Mouse (Mus musculus) small intestine, adult 2 months (tissue): ENCODE measurements around the gene Osbpl3.

Experiments
- CTCF ChIP-seq: fragments of 200-500 bp; IDR thresholded peaks from 2 replicates; pipeline ENCODE4 v1.5.1; 2012; ENCODE audit warnings: low read depth, mild to moderate bottlenecking, control low read depth, inconsistent platforms, low read length, moderate library complexity, mixed read lengths; ENCODE audit not compliant: insufficient replicate concordance, insufficient read length; ENCODE audit errors: extremely low read depth
- POLR2A ChIP-seq: fragments of 200-500 bp; IDR thresholded peaks from 2 replicates; pipeline ENCODE4 v1.6.1; 2012; ENCODE audit warnings: low read depth, mild to moderate bottlenecking, control low read depth, inconsistent platforms, low read length, moderate library complexity

DNA sequence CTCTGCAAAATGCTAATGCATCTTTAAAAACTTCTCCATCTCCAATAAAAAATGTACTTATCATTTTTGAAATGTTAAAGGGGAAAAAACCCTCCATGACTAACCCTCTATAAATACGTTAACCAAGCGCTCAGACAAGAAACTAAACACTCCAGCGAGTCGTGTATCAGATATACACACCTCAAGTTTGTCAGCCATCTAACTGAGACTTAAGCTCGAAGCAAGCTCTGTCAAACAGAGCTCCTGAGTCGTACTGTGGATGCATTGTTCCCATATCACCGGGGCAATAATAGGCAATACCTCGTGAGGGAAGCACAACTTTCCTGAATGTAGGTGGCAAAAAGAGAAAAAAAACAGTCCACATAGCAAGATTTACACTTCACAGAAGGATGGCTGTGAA lies 73.8 kb downstream of the Osbpl3 start:
- TF ChIP-seq CTCF (no peak), POLR2A (no peak)
